Mouse (Mus musculus) kidney, postnatal 10 days (tissue): ENCODE measurements at regions not wholly inside any gene's neighbourhood (a gene's known extent, or its start where the extent isn't known, plus 50 kb on each side); places are given as distances from the start of the nearest gene placed in this dataset.
A peak's percentile ranks its signal among the peaks of the same experiment; 100 is the strongest.

Source experiments
- DNase-seq: peaks from one replicate; pipeline ENCODE4 v3.0.0; 2021; ENCODE audit warnings: mixed read lengths

DNA sequence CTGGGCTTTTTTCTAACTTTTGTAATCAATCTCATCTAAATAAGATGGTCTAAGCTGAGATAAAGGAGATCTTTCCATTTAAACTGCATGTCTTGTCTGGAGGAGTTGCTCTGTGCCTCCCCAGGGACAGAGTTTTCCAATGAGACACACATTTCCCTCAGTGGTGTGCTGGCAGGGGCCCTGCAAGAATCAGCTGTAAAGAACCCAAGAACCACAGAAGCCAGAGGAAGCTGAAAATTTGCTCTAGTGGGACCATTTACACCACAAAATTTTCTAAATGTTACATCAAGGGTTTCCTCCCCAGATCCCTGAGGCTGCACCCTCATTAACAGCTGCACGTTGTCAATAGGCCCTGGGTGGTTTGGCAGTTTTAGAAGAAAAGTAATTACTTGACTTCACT is 301.0 kb upstream of the Ttc14 start:
- DNase-seq: no peak

DNA sequence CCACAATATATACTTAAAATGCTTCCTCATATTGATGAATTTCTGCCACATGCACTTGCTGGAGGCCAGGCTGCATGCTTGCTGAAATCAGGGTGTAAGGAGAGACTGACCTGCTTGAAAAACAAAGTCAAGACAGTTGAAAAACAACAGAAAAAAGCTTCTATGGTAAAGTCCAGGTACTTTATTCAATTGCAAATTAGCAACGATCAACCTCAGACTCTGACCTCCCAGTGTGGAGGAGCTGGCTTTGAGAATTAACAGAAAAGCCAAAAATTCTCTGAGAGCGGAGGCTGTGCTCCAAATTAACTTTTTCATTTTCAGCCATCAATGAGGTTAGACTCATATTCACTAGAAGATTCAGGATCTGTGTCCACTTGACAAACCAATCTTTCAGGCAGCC is 291.4 kb upstream of the Ttc14 start:
- DNase-seq: no peak

DNA sequence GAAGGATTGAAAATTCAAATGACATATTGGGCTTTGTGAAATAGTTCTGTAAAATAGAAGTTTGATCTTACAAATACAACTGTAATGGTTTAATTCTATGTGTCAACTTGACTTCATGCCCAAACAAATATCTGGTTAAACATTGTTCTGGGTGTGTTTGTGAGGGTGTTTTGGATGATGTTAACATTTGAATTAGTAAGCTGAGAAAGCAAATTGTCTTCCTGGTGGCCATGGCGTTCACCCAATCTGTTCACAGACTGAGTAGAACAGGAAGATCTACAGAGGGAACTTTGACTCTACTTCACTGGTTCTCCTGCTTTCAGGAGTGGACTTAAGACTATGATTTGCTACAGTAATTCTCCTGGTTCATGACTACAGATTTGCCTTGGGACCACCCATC is 255.5 kb upstream of the Ttc14 start:
- DNase-seq: no peak

DNA sequence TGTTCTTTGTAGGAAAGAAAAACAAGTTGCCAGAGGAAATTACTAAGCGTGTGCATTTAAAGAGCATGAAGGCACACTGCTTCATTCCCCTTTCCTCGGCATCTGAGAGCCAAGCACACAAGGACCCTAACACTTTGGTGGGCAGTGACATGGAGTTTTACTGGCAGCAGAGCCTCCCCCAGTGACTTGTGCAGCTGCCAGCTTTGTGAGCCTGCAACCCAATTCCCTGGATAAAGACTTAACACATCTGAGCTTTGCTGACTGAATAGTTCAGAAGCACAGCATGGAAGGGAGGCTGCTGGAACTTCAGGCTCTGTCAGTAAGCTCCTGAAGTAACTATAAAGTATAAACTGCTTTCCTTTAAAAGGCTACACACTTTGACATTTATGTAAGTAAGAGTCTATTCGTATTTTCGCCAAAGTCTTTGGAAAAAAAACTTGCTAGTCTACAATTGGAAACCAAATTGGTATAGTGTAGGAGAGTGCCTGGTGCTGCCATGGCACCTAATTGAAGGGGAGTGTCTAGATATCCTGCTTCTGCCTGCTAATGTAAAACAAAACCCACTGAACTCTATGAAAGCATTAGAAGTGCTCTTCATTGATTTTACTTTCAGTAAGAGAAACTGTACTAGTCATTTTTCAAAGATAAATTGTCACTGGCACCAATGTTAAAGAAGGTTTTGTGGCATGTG is 236.8 kb upstream of the Ttc14 start:
- no peak for DNase-seq

DNA sequence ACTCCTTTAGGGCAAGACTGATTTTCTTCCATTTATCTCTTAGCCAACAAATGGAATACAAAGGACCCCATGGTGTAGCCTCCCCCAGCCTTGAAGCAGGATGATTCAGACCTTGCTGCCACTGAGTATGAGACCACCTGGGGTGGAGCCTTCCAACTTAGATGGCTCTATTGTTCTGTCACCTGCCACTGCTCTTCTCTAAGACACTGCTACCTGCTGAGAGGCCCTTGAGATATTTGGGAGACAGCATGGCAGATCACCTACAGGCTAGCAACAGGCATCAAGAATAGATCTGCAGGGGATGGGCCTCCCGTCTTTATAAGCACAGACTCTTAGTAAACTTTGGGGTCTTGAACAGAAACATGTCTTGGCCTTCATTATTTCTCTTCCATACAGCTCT is 219.0 kb upstream of the Ttc14 start:
- DNase-seq: no peak

DNA sequence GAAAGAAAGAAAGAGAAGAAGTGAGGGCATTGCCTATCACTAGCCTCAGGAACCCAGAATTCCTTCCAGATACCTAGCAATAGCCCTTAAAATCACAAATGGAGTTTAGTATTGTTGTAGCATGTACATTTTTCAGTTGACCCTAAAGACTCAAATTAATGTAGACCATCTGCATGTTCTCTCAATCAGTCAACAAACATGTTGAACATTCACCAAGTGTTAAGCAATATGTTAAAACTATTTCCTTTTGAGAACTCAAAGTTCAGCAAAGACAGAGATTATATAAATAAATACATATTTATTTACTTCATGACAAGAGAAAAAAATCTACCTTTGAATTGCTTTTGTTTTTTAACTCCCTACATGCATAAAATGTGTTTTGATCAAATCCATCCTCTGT is 185.4 kb upstream of the Ttc14 start:
- DNase-seq: no peak

DNA sequence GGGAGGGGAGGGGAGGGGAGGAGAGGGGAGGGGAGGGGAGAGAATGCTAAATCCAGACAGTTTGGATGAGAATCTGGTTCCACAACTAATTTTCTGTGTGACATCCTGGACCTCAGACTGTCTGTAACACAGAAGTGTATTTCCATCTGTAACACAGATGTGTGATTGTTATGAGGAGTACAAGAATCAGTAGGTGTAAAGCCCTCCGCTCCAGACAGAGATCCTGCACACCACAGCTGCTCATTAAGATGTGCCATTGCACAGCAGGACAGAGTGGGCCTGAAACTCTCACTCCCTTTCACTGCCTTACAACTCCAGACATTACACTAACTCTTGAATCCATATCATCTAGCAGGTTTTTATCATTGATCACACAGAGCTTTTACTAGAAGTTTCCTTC is 182.8 kb upstream of the Ttc14 start:
- no peak for DNase-seq

DNA sequence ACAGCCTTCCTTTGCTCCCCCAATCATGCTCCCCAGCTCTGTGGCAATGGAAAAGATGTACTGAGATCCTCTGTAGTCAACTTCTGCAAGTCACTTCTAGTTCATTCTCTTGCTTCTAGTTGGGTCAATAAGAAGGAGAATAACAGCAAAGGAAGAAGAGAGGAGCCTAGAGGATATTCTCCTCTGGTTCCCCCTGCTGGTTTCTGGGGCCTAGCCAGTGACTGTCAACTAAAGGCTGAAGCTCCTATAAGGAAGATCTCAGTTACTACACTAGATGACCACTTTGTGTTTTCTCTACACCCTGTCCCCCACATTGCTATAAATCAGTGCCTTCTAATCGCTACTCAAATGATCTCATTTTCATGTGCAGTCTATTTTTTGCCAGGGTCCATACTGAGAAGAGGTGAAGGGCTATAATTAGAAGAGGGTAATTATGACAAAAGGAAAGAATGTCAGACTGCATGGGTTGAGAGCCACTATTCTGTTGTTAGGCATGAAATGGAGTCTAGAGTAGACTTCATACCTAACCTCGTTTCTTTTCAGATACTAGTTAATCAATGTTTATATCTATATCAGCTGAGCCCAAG is 166.6 kb upstream of the Ttc14 start:
- DNase-seq: peak; percentile 7

DNA sequence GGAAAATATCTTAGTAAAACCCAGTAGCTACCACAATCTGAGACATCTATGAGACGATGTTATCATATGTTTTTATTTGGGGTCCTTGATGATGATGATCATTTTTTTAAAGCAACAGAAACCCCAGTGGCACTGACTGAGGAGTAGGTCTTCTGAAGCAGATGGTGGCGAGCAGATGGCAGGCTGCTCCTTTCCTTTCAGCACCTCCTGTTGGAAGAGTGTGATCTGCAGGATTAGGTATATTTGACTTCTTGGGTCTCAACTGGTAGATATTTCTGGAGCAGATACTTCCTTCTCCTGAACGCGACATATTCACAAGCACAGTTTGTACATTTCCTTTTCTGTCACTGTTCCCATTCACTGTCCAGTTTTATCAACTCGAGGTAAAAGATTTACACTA is 141.0 kb upstream of the Ttc14 start:
- DNase-seq: no peak
